Mouse (Mus musculus): ENCODE measurements around the gene Gsg1. TPM values are rescaled to one million over a fixed set of nuclear protein-coding genes. Genes with fewer than 3 reads are reported as not detected.

Gsg1 gene
- polyA plus RNA-seq, 1 experiment: not detected

- TF ChIP-seq CTCF (IDR thresholded peaks at IDR 0.05; ENCODE audit: low read depth, low read length) (no peak), EP300 (IDR thresholded peaks at IDR 0.05; ENCODE audit: insufficient read depth, low read depth, low read length) (no peak), POLR2A (IDR thresholded peaks at IDR 0.05; ENCODE audit: insufficient read depth, low read length) (no peak)
- no peaks in the 10 kb centered on the region for H3K4me1 ChIP-seq (ENCODE audit: control insufficient read depth, insufficient read depth, low read length)
- H3K27ac ChIP-seq (ENCODE audit: insufficient read depth, low read length): no peak overlapping the region
- peaks cover 5% of the 10 kb centered on the region for H3K9me3 ChIP-seq (replicated peaks; ENCODE audit: control insufficient read depth, insufficient read depth, low read length, poor library complexity, severe bottlenecking)
- no peak overlapping the region for H3K4me3 ChIP-seq (ENCODE audit: low read depth, low read length)
- no peak overlapping the region for H3K9ac ChIP-seq (ENCODE audit: low read depth, poor library complexity, severe bottlenecking)
- no peaks in the 10 kb centered on the region for H3K36me3 ChIP-seq (ENCODE audit: control insufficient read depth, insufficient read depth, low read length, poor library complexity, severe bottlenecking)
- no peaks in the 10 kb centered on the region for H3K27me3 ChIP-seq (ENCODE audit: control insufficient read depth, insufficient read depth, low read length, poor library complexity, severe bottlenecking)
Measured at GRCm38 (mm10) chr6:135295082-135295861, 41.1 kb upstream of the Gsg1 start.

DNA sequence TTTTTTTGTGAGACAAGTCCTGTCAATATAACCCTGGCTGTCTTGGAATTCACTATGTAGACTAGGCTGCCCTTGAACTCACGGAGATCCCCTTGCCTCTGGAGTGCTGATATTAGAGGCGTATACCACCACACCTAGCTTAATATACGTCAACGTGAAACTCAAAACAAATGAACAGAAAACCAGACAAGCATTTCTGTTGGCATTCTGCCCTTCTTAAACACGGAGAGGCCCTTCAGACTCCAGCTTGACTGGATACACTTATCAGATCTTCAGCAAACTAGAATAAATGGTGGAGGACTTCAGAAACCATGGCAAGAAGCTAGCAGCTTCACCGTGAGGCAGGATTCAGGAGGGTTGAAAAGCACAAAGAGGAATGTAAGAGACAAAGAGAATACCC is 40.0 kb upstream of the Gsg1 start:
- Histone ChIP-seq H3K27ac (ENCODE audit: insufficient read depth, low read length) (no peak overlapping the region), H3K4me1 (ENCODE audit: control insufficient read depth, insufficient read depth, low read length) (no peaks in the 10 kb centered on the region), H3K9ac (ENCODE audit: low read depth, poor library complexity, severe bottlenecking) (no peak overlapping the region), H3K4me3 (ENCODE audit: low read depth, low read length) (no peak overlapping the region), H3K36me3 (ENCODE audit: control insufficient read depth, insufficient read depth, low read length, poor library complexity, severe bottlenecking) (no peaks in the 10 kb centered on the region), H3K27me3 (ENCODE audit: control insufficient read depth, insufficient read depth, low read length, poor library complexity, severe bottlenecking) (no peaks in the 10 kb centered on the region), H3K9me3 (replicated peaks; ENCODE audit: control insufficient read depth, insufficient read depth, low read length, poor library complexity, severe bottlenecking) (peaks cover 5% of the 10 kb centered on the region)
- TF ChIP-seq POLR2A (IDR thresholded peaks at IDR 0.05; ENCODE audit: insufficient read depth, low read length) (no peak), EP300 (IDR thresholded peaks at IDR 0.05; ENCODE audit: insufficient read depth, low read depth, low read length) (no peak), CTCF (IDR thresholded peaks at IDR 0.05; ENCODE audit: low read depth, low read length) (no peak)

- Histone ChIP-seq H3K9ac (ENCODE audit: low read depth, poor library complexity, severe bottlenecking) (no peak overlapping the region), H3K27me3 (ENCODE audit: control insufficient read depth, insufficient read depth, low read length, poor library complexity, severe bottlenecking) (no peaks in the 10 kb centered on the region), H3K4me1 (ENCODE audit: control insufficient read depth, insufficient read depth, low read length) (no peaks in the 10 kb centered on the region), H3K4me3 (ENCODE audit: low read depth, low read length) (no peak overlapping the region), H3K36me3 (ENCODE audit: control insufficient read depth, insufficient read depth, low read length, poor library complexity, severe bottlenecking) (no peaks in the 10 kb centered on the region), H3K9me3 (replicated peaks; ENCODE audit: control insufficient read depth, insufficient read depth, low read length, poor library complexity, severe bottlenecking) (peaks cover 8% of the 10 kb centered on the region), H3K27ac (ENCODE audit: insufficient read depth, low read length) (no peak overlapping the region)
- TF ChIP-seq CTCF (IDR thresholded peaks at IDR 0.05; ENCODE audit: low read depth, low read length) (no peak), EP300 (IDR thresholded peaks at IDR 0.05; ENCODE audit: insufficient read depth, low read depth, low read length) (no peak), POLR2A (IDR thresholded peaks at IDR 0.05; ENCODE audit: insufficient read depth, low read length) (no peak)
Measured at GRCm38 (mm10) chr6:135292391-135292790, 38.2 kb upstream of the Gsg1 start.

- H3K4me1 ChIP-seq (ENCODE audit: control insufficient read depth, insufficient read depth, low read length): no peaks in the 10 kb centered on the region
- H3K9me3 ChIP-seq (replicated peaks; ENCODE audit: control insufficient read depth, insufficient read depth, low read length, poor library complexity, severe bottlenecking): no peaks in the 10 kb centered on the region
- H3K9ac ChIP-seq (ENCODE audit: low read depth, poor library complexity, severe bottlenecking): no peak overlapping the region
- no peak overlapping the region for H3K4me3 ChIP-seq (ENCODE audit: low read depth, low read length)
- no peaks in the 10 kb centered on the region for H3K36me3 ChIP-seq (ENCODE audit: control insufficient read depth, insufficient read depth, low read length, poor library complexity, severe bottlenecking)
- TF ChIP-seq EP300 (IDR thresholded peaks at IDR 0.05; ENCODE audit: insufficient read depth, low read depth, low read length) (no peak), CTCF (IDR thresholded peaks at IDR 0.05; ENCODE audit: low read depth, low read length) (no peak), POLR2A (IDR thresholded peaks at IDR 0.05; ENCODE audit: insufficient read depth, low read length) (no peak)
- H3K27me3 ChIP-seq (ENCODE audit: control insufficient read depth, insufficient read depth, low read length, poor library complexity, severe bottlenecking): no peaks in the 10 kb centered on the region
- H3K27ac ChIP-seq (ENCODE audit: insufficient read depth, low read length): no peak overlapping the region
Measured at GRCm38 (mm10) chr6:135279856-135280255, 25.7 kb upstream of the Gsg1 start.

DNA sequence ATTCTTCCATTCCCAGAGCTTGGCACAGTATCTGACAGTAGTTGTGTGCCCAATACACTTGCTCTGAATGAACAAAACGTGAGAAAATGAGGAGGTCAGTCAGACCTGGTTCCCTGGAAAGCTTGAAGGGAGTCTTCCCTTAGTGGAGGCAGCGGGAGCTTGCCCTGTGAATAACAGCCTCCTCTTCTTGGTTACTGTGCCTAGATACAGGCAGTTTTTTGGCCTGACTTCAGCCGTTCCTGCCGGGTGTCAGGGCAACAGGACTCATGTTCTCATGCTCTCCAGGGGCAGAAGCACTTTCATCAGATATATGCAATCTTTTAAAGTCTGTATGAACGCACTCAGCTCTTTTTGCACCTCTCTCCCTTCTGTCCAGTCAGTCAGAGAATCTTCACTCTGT is 25.1 kb upstream of the Gsg1 start:
- no peaks in the 10 kb centered on the region for H3K9me3 ChIP-seq (replicated peaks; ENCODE audit: control insufficient read depth, insufficient read depth, low read length, poor library complexity, severe bottlenecking)
- no peak overlapping the region for H3K4me3 ChIP-seq (ENCODE audit: low read depth, low read length)
- TF ChIP-seq POLR2A (IDR thresholded peaks at IDR 0.05; ENCODE audit: insufficient read depth, low read length) (no peak), CTCF (IDR thresholded peaks at IDR 0.05; ENCODE audit: low read depth, low read length) (no peak), EP300 (IDR thresholded peaks at IDR 0.05; ENCODE audit: insufficient read depth, low read depth, low read length) (no peak)
- H3K9ac ChIP-seq (ENCODE audit: low read depth, poor library complexity, severe bottlenecking): no peak overlapping the region
- no peaks in the 10 kb centered on the region for H3K36me3 ChIP-seq (ENCODE audit: control insufficient read depth, insufficient read depth, low read length, poor library complexity, severe bottlenecking)
- H3K4me1 ChIP-seq (ENCODE audit: control insufficient read depth, insufficient read depth, low read length): no peaks in the 10 kb centered on the region
- no peaks in the 10 kb centered on the region for H3K27me3 ChIP-seq (ENCODE audit: control insufficient read depth, insufficient read depth, low read length, poor library complexity, severe bottlenecking)
- H3K27ac ChIP-seq (ENCODE audit: insufficient read depth, low read length): no peak overlapping the region

GRCm38 (mm10) chr6:135278302-135278701 is 24.2 kb upstream of the Gsg1 start:
- TF ChIP-seq POLR2A (IDR thresholded peaks at IDR 0.05; ENCODE audit: insufficient read depth, low read length) (no peak), EP300 (IDR thresholded peaks at IDR 0.05; ENCODE audit: insufficient read depth, low read depth, low read length) (no peak), CTCF (IDR thresholded peaks at IDR 0.05; ENCODE audit: low read depth, low read length) (no peak)
- Histone ChIP-seq H3K27ac (ENCODE audit: insufficient read depth, low read length) (no peak overlapping the region), H3K9ac (ENCODE audit: low read depth, poor library complexity, severe bottlenecking) (no peak overlapping the region), H3K27me3 (ENCODE audit: control insufficient read depth, insufficient read depth, low read length, poor library complexity, severe bottlenecking) (no peaks in the 10 kb centered on the region), H3K36me3 (ENCODE audit: control insufficient read depth, insufficient read depth, low read length, poor library complexity, severe bottlenecking) (no peaks in the 10 kb centered on the region), H3K4me3 (ENCODE audit: low read depth, low read length) (no peak overlapping the region), H3K9me3 (replicated peaks; ENCODE audit: control insufficient read depth, insufficient read depth, low read length, poor library complexity, severe bottlenecking) (no peaks in the 10 kb centered on the region), H3K4me1 (ENCODE audit: control insufficient read depth, insufficient read depth, low read length) (no peaks in the 10 kb centered on the region)
